Mouse (Mus musculus) kidney, postnatal 0 days (tissue): ENCODE results near the gene Akr1c18. TPM values are rescaled to one million over a fixed set of nuclear protein-coding genes. Genes with fewer than 3 reads are reported as not detected.
A peak's percentile ranks its signal among the peaks of the same experiment; 100 is the strongest.

Experiments used
- ATAC-seq: fragments of 200-750 bp; cut with Nextera tagmentation; replicated peaks from 2 replicates; pipeline ENCODE4 v1.8.0; 2017; ENCODE audit warnings: low read depth, moderate number of reproducible peaks, moderate TSS enrichment, moderate library complexity; ENCODE audit not compliant: low FRiP score
- DNase-seq: peaks from one replicate; pipeline ENCODE4 v3.0.0-alpha.2; 2016; ENCODE audit warnings: low spot score
- H3K27ac ChIP-seq: fragments of 300-500 bp; sonication (generic); 2 replicates; pipeline ENCODE4 v1.5.1; 2014; ENCODE audit warnings: mild to moderate bottlenecking
- H3K27me3 ChIP-seq: fragments of 300-500 bp; sonication (generic); 2 replicates; pipeline ENCODE4 v1.6.1; 2014; ENCODE audit warnings: low read length, mixed read lengths; ENCODE audit not compliant: insufficient read depth
- H3K36me3 ChIP-seq: fragments of 300-500 bp; sonication (generic); 2 replicates; pipeline ENCODE4 v1.6.1; 2014; ENCODE audit warnings: low read length, mixed read lengths; ENCODE audit not compliant: insufficient read depth
- H3K4me1 ChIP-seq: fragments of 300-500 bp; sonication (generic); replicated peaks from 2 replicates; pipeline ENCODE4 v1.6.1; 2014; ENCODE audit warnings: antibody characterized with exemption, low read length, mixed read lengths; ENCODE audit not compliant: insufficient read depth
- H3K4me2 ChIP-seq: fragments of 300-500 bp; sonication (generic); 2 replicates; pipeline ENCODE4 v1.6.1; 2014; ENCODE audit warnings: mild to moderate bottlenecking, low read length, moderate library complexity, mixed read lengths
- H3K4me3 ChIP-seq: fragments of 300-500 bp; sonication (generic); replicated peaks from 2 replicates; pipeline ENCODE4 v1.5.1; 2014; ENCODE audit warnings: low read depth, low read length
- H3K9ac ChIP-seq: fragments of 300-500 bp; sonication (generic); 2 replicates; pipeline ENCODE4 v1.6.1; 2014; ENCODE audit warnings: low read depth, low read length
- H3K9me3 ChIP-seq: fragments of 300-500 bp; sonication (generic); replicated peaks from 2 replicates; pipeline ENCODE4 v1.6.1; 2016; ENCODE audit warnings: low read length, inconsistent platforms, mixed read lengths
- CTCF ChIP-seq: IDR thresholded peaks from 2 replicates; pipeline ENCODE4 v1.5.1; 2016; ENCODE audit warnings: antibody characterized with exemption, low read depth, mild to moderate bottlenecking, moderate library complexity
- WGBS: fragments of 180-500 bp; shearing (Covaris S2); extraction: QIAGEN DNeasy Blood & Tissue Kit; methylation state at CpG from one replicate; pipeline ENCODE4 v1.1.7; 2014; 5-methylcytosine and 5-hydroxymethylcytosine counted together
- polyA plus RNA-seq: library from polyadenylated mRNA; unstranded; fragments of >200 nt; fragmentation: Nextera tagmentation; extraction: Ambion mirVana; gene quantifications from 2 replicates; pipeline ENCODE4 v1.2.1, GENCODE M21; 2015

Gene Akr1c18
- polyA plus RNA-seq, 1 experiment from 2014 or later: 3.8 TPM

- Histone ChIP-seq H3K9me3 (no peaks in the 10 kb centered on the region), H3K4me3 (no peak overlapping the region), H3K27ac (no peak overlapping the region), H3K27me3 (no peaks in the 10 kb centered on the region), H3K9ac (no peak overlapping the region), H3K4me1 (no peaks in the 10 kb centered on the region), H3K36me3 (no peaks in the 10 kb centered on the region), H3K4me2 (no peak overlapping the region)
- peak; percentile 79 for DNase-seq
- peak; percentile 85 for TF ChIP-seq CTCF
- ATAC-seq: peak; percentile 93
- 31% methylated on average over 6 of the region's 6 CpGs for WGBS
Observed at GRCm38 (mm10) chr13:4110281-4111188, 39.9 kb downstream of the Akr1c18 start.

GRCm38 (mm10) chr13:4102721-4103120 is 47.7 kb downstream of the Akr1c18 start:
- no peaks in the 10 kb centered on the region for H3K36me3 ChIP-seq
- H3K4me2 ChIP-seq: no peak overlapping the region
- no peaks in the 10 kb centered on the region for H3K9me3 ChIP-seq
- ATAC-seq (no peak), DNase-seq (no peak)
- no peaks in the 10 kb centered on the region for H3K27me3 ChIP-seq
- no peak overlapping the region for H3K27ac ChIP-seq
- no peak overlapping the region for H3K4me3 ChIP-seq
- H3K9ac ChIP-seq: no peak overlapping the region
- no peak for TF ChIP-seq CTCF
- H3K4me1 ChIP-seq: no peaks in the 10 kb centered on the region

GRCm38 (mm10) chr13:4101691-4102090 is 48.8 kb downstream of the Akr1c18 start:
- Histone ChIP-seq H3K27ac (no peak overlapping the region), H3K4me3 (no peak overlapping the region), H3K4me2 (no peak overlapping the region), H3K36me3 (no peaks in the 10 kb centered on the region), H3K4me1 (no peaks in the 10 kb centered on the region), H3K27me3 (no peaks in the 10 kb centered on the region), H3K9me3 (no peaks in the 10 kb centered on the region), H3K9ac (no peak overlapping the region)
- ATAC-seq (no peak), DNase-seq (no peak)
- no peak for TF ChIP-seq CTCF

Other genes starting within 250 kb of the Akr1c18 start
- gene Net1, start 232.4 kb downstream of the Akr1c18 start, polyA plus RNA-seq: 46.0 and 52.4 TPM in 2 replicates
- not detected in 2 replicates for gene Tubal3, start 232.4 kb downstream of the Akr1c18 start, polyA plus RNA-seq
- gene Ucn3, start 205.3 kb downstream of the Akr1c18 start, polyA plus RNA-seq: not detected in 2 replicates
- 1.7 and 2.0 TPM in 2 replicates for gene Akr1c14, start 101.6 kb downstream of the Akr1c18 start, polyA plus RNA-seq
- gene Akr1c13, start 40.5 kb upstream of the Akr1c18 start, polyA plus RNA-seq: 10.1 and 11.6 TPM in 2 replicates
- gene Akr1c19, start 78.0 kb upstream of the Akr1c18 start, polyA plus RNA-seq: 73.0 and 76.7 TPM in 2 replicates
- 6.2 and 6.8 TPM in 2 replicates for gene Akr1c12, start 128.8 kb upstream of the Akr1c18 start, polyA plus RNA-seq